In the genomic region with DNA sequence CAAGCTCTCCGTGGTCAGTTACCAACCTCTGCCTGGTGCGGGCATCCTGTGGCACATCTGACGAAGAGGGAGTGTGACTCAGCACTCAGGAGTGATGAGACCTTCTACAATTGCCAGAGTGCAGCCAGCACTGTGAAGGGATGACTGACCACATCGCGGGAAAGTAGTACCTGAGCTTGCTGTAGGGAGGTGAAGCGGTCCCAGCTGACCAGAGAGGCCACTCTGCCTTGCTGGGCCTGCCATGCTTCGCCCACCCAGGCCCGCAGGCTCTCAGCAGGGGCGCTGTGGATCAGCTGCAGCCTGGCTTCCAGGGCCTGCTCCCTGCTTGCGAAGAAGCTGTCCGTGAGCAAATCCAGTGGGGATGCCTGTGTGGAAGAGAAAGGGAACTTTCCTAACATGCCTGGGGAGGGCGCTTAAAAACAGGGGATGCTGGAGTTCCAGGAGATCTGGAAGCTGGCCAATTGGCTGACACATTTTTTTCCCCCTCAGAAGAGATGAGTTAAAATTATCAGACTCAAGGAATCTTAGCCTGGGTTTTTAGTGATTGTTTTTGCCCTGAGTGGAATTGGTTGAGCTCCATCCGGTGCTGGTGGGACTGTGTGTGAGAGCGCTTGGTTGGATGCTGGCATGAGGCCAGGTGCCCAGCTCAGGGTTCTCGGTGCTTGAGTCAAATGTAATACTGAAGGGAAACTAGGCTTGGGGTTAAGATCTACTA, we compare ENCODE assay signal across 10 mouse cellular contexts. TPM values are rescaled to one million over a fixed set of nuclear protein-coding genes. Genes with fewer than 3 reads are reported as not detected.
A peak's percentile ranks its signal among the peaks of the same experiment; 100 is the strongest.
DNase-seq lines count a peak whose midpoint lies in the region; ATAC-seq lines count a peak whose summit lies in the region.
"Had no signal": no experiment of that assay in that cellular context is flagged by ENCODE, and none has a peak within 500 bp of the region (broad histone marks: within the 10 kb centered on the region; RNA-seq: fewer than 3 reads in every experiment).

No protein-coding gene starts in this region.

- ATAC-seq in forebrain, embryonic 13.5 days, result peak; percentile 59; the same call in 1 of the 2 replicates
- ATAC-seq in forebrain, embryonic 12.5 days (ENCODE audit: low FRiP score), result no peak
- peak; percentile 57; the same call in 1 of the 2 replicates for ATAC-seq in neural tube, embryonic 15.5 days (ENCODE audit: low FRiP score)

- no peak overlapping the region for H3K4me3 ChIP-seq in forebrain, embryonic 13.5 days
- no peak overlapping the region for H3K4me3 ChIP-seq in forebrain, embryonic 12.5 days (replicated peaks)
- H3K4me3 ChIP-seq in neural tube, embryonic 15.5 days (replicated peaks), result no peak overlapping the region
- H3K4me3 ChIP-seq: heart, embryonic 10.5 days had no signal

- no peak overlapping the region for H3K4me2 ChIP-seq in forebrain, embryonic 13.5 days
- H3K4me2 ChIP-seq in forebrain, embryonic 12.5 days, result no peak overlapping the region
- H3K4me2 ChIP-seq in neural tube, embryonic 15.5 days, result no peak overlapping the region

- 0 out of 2 replicates have a peak overlapping the region, but pooled peaks have one; percentile 54 for H3K27ac ChIP-seq in forebrain, embryonic 13.5 days
- H3K27ac ChIP-seq in forebrain, embryonic 12.5 days, result no peak overlapping the region
- H3K27ac ChIP-seq in neural tube, embryonic 15.5 days (replicated peaks), result peak overlapping the region; percentile 30; the same call in 1 of the 2 replicates
- H3K27ac ChIP-seq: heart, embryonic 10.5 days; liver, embryonic 14.5 days had no signal

- 83% methylated on average over 15 of the region's 15 CpGs for WGBS in forebrain, embryonic 13.5 days
- 87% methylated on average over 15 of the region's 15 CpGs for WGBS in forebrain, embryonic 12.5 days
- 82% methylated on average over 15 of the region's 15 CpGs for WGBS in neural tube, embryonic 15.5 days

- no peak overlapping the region for H3K9ac ChIP-seq in forebrain, embryonic 13.5 days
- no peak overlapping the region for H3K9ac ChIP-seq in forebrain, embryonic 12.5 days
- no peak overlapping the region for H3K9ac ChIP-seq in neural tube, embryonic 15.5 days (replicated peaks)
- H3K9ac ChIP-seq: liver, embryonic 14.5 days had no signal

- H3K9me3 ChIP-seq in forebrain, embryonic 13.5 days (replicated peaks), result no peaks in the 10 kb centered on the region
- no peaks in the 10 kb centered on the region for H3K9me3 ChIP-seq in forebrain, embryonic 12.5 days
- H3K9me3 ChIP-seq in neural tube, embryonic 15.5 days (replicated peaks), result no peaks in the 10 kb centered on the region
- H3K9me3 ChIP-seq: heart, embryonic 10.5 days had no signal

- H3K36me3 ChIP-seq in forebrain, embryonic 13.5 days (ENCODE audit: poor library complexity, severe bottlenecking), result peaks cover 49% of the 10 kb centered on the region
- peaks cover 46% of the 10 kb centered on the region for H3K36me3 ChIP-seq in forebrain, embryonic 12.5 days (replicated peaks)
- H3K36me3 ChIP-seq in neural tube, embryonic 15.5 days, result peaks cover 27% of the 10 kb centered on the region; the same call in 1 of the 2 replicates

- H3K4me1 ChIP-seq in forebrain, embryonic 13.5 days, result peaks cover 16% of the 10 kb centered on the region
- H3K4me1 ChIP-seq in forebrain, embryonic 12.5 days, result peaks cover 10% of the 10 kb centered on the region; the same call in 1 of the 2 replicates
- peaks cover 11% of the 10 kb centered on the region for H3K4me1 ChIP-seq in neural tube, embryonic 15.5 days
- H3K4me1 ChIP-seq: heart, embryonic 10.5 days had no signal

- DNase-seq in neural tube, embryonic 10.5 days (ENCODE audit: extremely low spot score, low spot score), result no peak
- peak; percentile 51 to 59 for DNase-seq in left cerebral cortex, adult 18-20 months (ENCODE audit: low spot score in 2 of 2)
- peak; percentile 83 for DNase-seq in telencephalon, adult 2 months (ENCODE audit: low read depth, low spot score)
- no peak for DNase-seq in thymus, adult 18-20 months
- no peak for DNase-seq in adipocyte (ENCODE audit: low spot score)

- no peaks in the 10 kb centered on the region for H3K27me3 ChIP-seq in forebrain, embryonic 13.5 days
- no peaks in the 10 kb centered on the region for H3K27me3 ChIP-seq in forebrain, embryonic 12.5 days
- no peaks in the 10 kb centered on the region for H3K27me3 ChIP-seq in neural tube, embryonic 15.5 days (replicated peaks)

RNA-seq across cellular contexts. Expression of gene Fan1, which starts 24.6 kb away (rescaled TPM):
- 8.6 and 9.1 TPM in 2 replicates for polyA plus RNA-seq in forebrain, embryonic 13.5 days (2015; fragmentation: Nextera tagmentation; extraction: Ambion mirVana)
- 9.1 and 10.2 TPM in 2 replicates for polyA plus RNA-seq in forebrain, embryonic 12.5 days (2016; fragmentation: Nextera tagmentation; extraction: Ambion mirVana)
- 5.3 and 6.3 TPM in 2 replicates for polyA plus RNA-seq in neural tube, embryonic 15.5 days (2015; fragmentation: Nextera tagmentation; extraction: Ambion mirVana)
- 10 to 100 TPM; 10.6 to 10.7 TPM for total RNA-seq in left cerebral cortex, adult 18-20 months (2021)

RNA-seq across cellular contexts. Expression of gene Mphosph10, which starts 42.8 kb away (rescaled TPM):
- 38.0 and 39.3 TPM in 2 replicates for polyA plus RNA-seq in forebrain, embryonic 13.5 days (2015; fragmentation: Nextera tagmentation; extraction: Ambion mirVana)
- 48.5 and 51.3 TPM in 2 replicates for polyA plus RNA-seq in forebrain, embryonic 12.5 days (2016; fragmentation: Nextera tagmentation; extraction: Ambion mirVana)
- polyA plus RNA-seq in neural tube, embryonic 15.5 days (2015; fragmentation: Nextera tagmentation; extraction: Ambion mirVana), result 25.2 and 29.6 TPM in 2 replicates
- 10 to 100 TPM; 18.2 to 22.4 TPM for total RNA-seq in left cerebral cortex, adult 18-20 months (2021)

RNA-seq across cellular contexts. Expression of gene Mcee, which starts 43.1 kb away (rescaled TPM):
- 39.1 and 44.9 TPM in 2 replicates for polyA plus RNA-seq in forebrain, embryonic 13.5 days (2015; fragmentation: Nextera tagmentation; extraction: Ambion mirVana)
- polyA plus RNA-seq in forebrain, embryonic 12.5 days (2016; fragmentation: Nextera tagmentation; extraction: Ambion mirVana), result 30.7 and 34.9 TPM in 2 replicates
- 50.8 and 55.9 TPM in 2 replicates for polyA plus RNA-seq in neural tube, embryonic 15.5 days (2015; fragmentation: Nextera tagmentation; extraction: Ambion mirVana)
- total RNA-seq in left cerebral cortex, adult 18-20 months (2021), result 10 to 100 TPM; 42.1 to 44.3 TPM

Comparison
In these comparisons a context has a peak if more than half of its experiments do, and no peak if none do; other contexts are left out.
1. DNase-seq: peak in left cerebral cortex, adult 18-20 months (2 of 2) and telencephalon, adult 2 months (single experiment); none in neural tube, embryonic 10.5 days (single experiment), thymus, adult 18-20 months (0 of 2) and adipocyte (single experiment).